ENCODE assay signal across 13 mouse cellular contexts in the genomic region with DNA sequence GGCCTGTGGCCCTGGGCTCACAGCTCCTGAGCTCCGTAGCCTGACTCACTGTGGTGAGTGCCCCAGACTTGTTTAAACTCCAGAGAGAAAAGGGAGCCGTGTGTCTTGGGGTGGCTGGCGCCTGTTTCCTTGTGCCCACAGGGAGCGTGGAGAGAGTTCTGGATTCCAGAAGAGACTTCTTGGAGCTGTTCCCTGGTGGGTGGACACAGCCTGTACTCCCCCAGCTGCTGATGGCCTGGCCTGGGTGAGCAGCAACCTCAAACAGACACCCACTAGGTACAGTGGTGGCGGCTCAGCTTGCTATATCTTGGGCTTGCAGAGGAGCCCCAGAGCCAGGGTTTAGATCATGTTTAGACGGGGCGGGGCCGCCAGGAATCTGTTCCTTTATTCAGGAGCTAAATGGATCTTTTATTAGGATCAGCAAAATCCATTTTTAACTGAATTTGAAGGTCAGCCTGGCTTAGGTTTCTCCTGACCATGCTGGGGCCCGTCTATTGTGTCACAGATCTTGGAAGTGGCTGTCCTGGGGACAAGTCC. TPM values are rescaled to one million over a fixed set of nuclear protein-coding genes. Genes with fewer than 3 reads are reported as not detected.
DNase-seq lines count a peak whose midpoint lies in the region; ATAC-seq and TF ChIP-seq lines count a peak whose summit lies in the region.
"Had no signal": no experiment of that assay in that cellular context is flagged by ENCODE, and none has a peak within 500 bp of the region (broad histone marks: within the 10 kb centered on the region; RNA-seq: fewer than 3 reads in every experiment).

No protein-coding gene starts in this region.

- TF ChIP-seq CTCF in left cerebral cortex, adult 2 months (IDR thresholded peaks at IDR 0.05), result no peak

- intact Hi-C loops in left cerebral cortex, adult 2 months (cut with DNase I), result no loop called here

- peaks cover 47% of the 10 kb centered on the region for H3K4me1 ChIP-seq in kidney, embryonic 15.5 days
- peaks cover 43% of the 10 kb centered on the region for H3K4me1 ChIP-seq in embryonic facial prominence, embryonic 13.5 days

- ATAC-seq in kidney, embryonic 15.5 days (replicated peaks; ENCODE audit: low FRiP score), result no peak
- no peak for ATAC-seq in embryonic facial prominence, embryonic 13.5 days (ENCODE audit: insufficient number of reproducible peaks, insufficient read depth, low FRiP score, low TSS enrichment, low read depth)
- ATAC-seq in megakaryocyte progenitor cell, adult 5-6 weeks (replicated peaks; ENCODE audit: poor library complexity), result no peak

- H3K9ac ChIP-seq in kidney, embryonic 15.5 days, result no peak overlapping the region
- H3K9ac ChIP-seq in embryonic facial prominence, embryonic 13.5 days, result 0 out of 2 replicates have a peak overlapping the region, but pooled peaks have one; percentile 11
- H3K9ac ChIP-seq: heart, embryonic 12.5 days; neural tube, embryonic 15.5 days had no signal

- peak overlapping the region; percentile 48 for H3K27ac ChIP-seq in kidney, embryonic 15.5 days
- H3K27ac ChIP-seq in embryonic facial prominence, embryonic 13.5 days, result peak overlapping the region; percentile 61
- no peak overlapping the region for H3K27ac ChIP-seq in left cerebral cortex, adult 2 months

- no peaks in the 10 kb centered on the region for H3K27me3 ChIP-seq in kidney, embryonic 15.5 days
- H3K27me3 ChIP-seq in embryonic facial prominence, embryonic 13.5 days, result no peaks in the 10 kb centered on the region
- H3K27me3 ChIP-seq in myocyte (ENCODE audit: control insufficient read depth, insufficient read depth, insufficient read length), result no peaks in the 10 kb centered on the region
- H3K27me3 ChIP-seq: heart, embryonic 12.5 days; neural tube, embryonic 15.5 days had no signal

- H3K4me2 ChIP-seq in kidney, embryonic 15.5 days, result no peak overlapping the region
- no peak overlapping the region for H3K4me2 ChIP-seq in embryonic facial prominence, embryonic 13.5 days
- H3K4me2 ChIP-seq in myocyte (ENCODE audit: low read depth), result no peak overlapping the region
- H3K4me2 ChIP-seq: heart, embryonic 12.5 days; neural tube, embryonic 15.5 days had no signal

- no peak overlapping the region for H3ac ChIP-seq in myocyte (ENCODE audit: control insufficient read depth, insufficient read length)

- no peak for TF ChIP-seq POLR2A in myocyte (IDR thresholded peaks at IDR 0.05; ENCODE audit: insufficient read length, low read depth)

- no peak for DNase-seq in kidney, postnatal 36 days
- peak; percentile 71 for DNase-seq in gastrocnemius, postnatal 25 days
- no peak for DNase-seq in left cerebral cortex, adult 2 months (ENCODE audit: extremely low spot score in 1 of 2, low spot score in 2 of 2)
- DNase-seq: adrenal gland, postnatal 14 days; cerebellum, postnatal 36 days; liver; lung, postnatal 4 days had no signal

- WGBS in kidney, embryonic 15.5 days, result 83% methylated on average over 9 of the region's 9 CpGs
- 73% methylated on average over 9 of the region's 9 CpGs for WGBS in embryonic facial prominence, embryonic 13.5 days

- H3K36me3 ChIP-seq in kidney, embryonic 15.5 days, result no peaks in the 10 kb centered on the region
- H3K36me3 ChIP-seq in embryonic facial prominence, embryonic 13.5 days, result peaks cover 11% of the 10 kb centered on the region; the same call in 1 of the 2 replicates
- H3K36me3 ChIP-seq in myocyte (ENCODE audit: control insufficient read depth, insufficient read depth), result no peaks in the 10 kb centered on the region
- H3K36me3 ChIP-seq: heart, embryonic 12.5 days; neural tube, embryonic 15.5 days had no signal

- peaks cover 39% of the 10 kb centered on the region for H3K79me2 ChIP-seq in myocyte (ENCODE audit: control insufficient read depth, insufficient read depth)

- H3K4me3 ChIP-seq in kidney, embryonic 15.5 days (replicated peaks), result no peak overlapping the region
- no peak overlapping the region for H3K4me3 ChIP-seq in embryonic facial prominence, embryonic 13.5 days
- H3K4me3 ChIP-seq in myocyte, result peak overlapping the region; percentile 5
- H3K4me3 ChIP-seq in left cerebral cortex, adult 2 months, result no peak overlapping the region
- H3K4me3 ChIP-seq: heart, embryonic 12.5 days; neural tube, embryonic 15.5 days had no signal

- H3K9me3 ChIP-seq in kidney, embryonic 15.5 days (replicated peaks), result no peaks in the 10 kb centered on the region
- no peaks in the 10 kb centered on the region for H3K9me3 ChIP-seq in embryonic facial prominence, embryonic 13.5 days
- H3K9me3 ChIP-seq: neural tube, embryonic 15.5 days had no signal

TF ChIP-seq in myocyte, 11 proteins besides CTCF, POLR2A, EP300 and RAD21:
- TF ChIP-seq CEBPB (IDR thresholded peaks at IDR 0.05; ENCODE audit: insufficient read depth, poor library complexity, severe bottlenecking), result no peak
- TF ChIP-seq MYOG (IDR thresholded peaks at IDR 0.05; ENCODE audit: control insufficient read depth in 1 of 3, insufficient read depth in 1 of 3, insufficient read length in 2 of 3, low read depth in 2 of 3), result peak; percentile 7 to 88 (median 37)
- peak in 1 of 3 experiments; percentile 77 for TF ChIP-seq MYOD1 (IDR thresholded peaks at IDR 0.05; ENCODE audit: control insufficient read depth in 1 of 3, insufficient read length in 2 of 3, low read depth in 2 of 3)

RNA-seq across cellular contexts. Expression of a gene that starts 21.6 kb away (rescaled TPM):
- polyA plus RNA-seq in kidney, embryonic 15.5 days (2015; fragmentation: Nextera tagmentation; extraction: Ambion mirVana), result 8.3 and 10.0 TPM in 2 replicates
- 6.4 and 8.6 TPM in 2 replicates for polyA plus RNA-seq in embryonic facial prominence, embryonic 13.5 days (2015; fragmentation: Nextera tagmentation; extraction: Ambion mirVana)
- 10 to 100 TPM; 23.1 to 27.1 TPM for total RNA-seq in gastrocnemius, postnatal 25 days (2021)
- 14.7 TPM for polyA plus RNA-seq in myocyte (2012; fragmentation: generic; extraction: Trizol)
- total RNA-seq in left cerebral cortex, adult 2 months (2021), result 100 to 1,000 TPM in 1 of 2 experiments, 10 to 100 TPM in 1; 77.7 to 105 TPM
- total RNA-seq in megakaryocyte progenitor cell, adult 5-6 weeks (2015), result 32.0 and 32.6 TPM in 2 replicates
- total RNA-seq in megakaryocyte progenitor cell, adult 5-6 weeks (2017), result 10.0 and 11.2 TPM in 2 replicates
